Mouse (Mus musculus) CH12F3 (cell line): Measurements from ENCODE around the gene Tff1.

Experiments
- in situ Hi-C: fragments of 300-500 bp; cut with MboI; formaldehyde crosslinking; loops from 2 replicates; pipeline ENCODE4 v1.14.3; 2020; ENCODE audit warnings: low sequenced_read_pairs

The Tff1 gene

GRCm38 (mm10) chr17:31165127-31165526 lies at the start of gene Tff1:
Tff1 (minus strand) TSS chr17:31165277.
- in situ Hi-C loops: no loop called here

- in situ Hi-C loops: no loop called here
These were observed 46.8 kb upstream of the Tff1 start for GRCm38 (mm10) chr17:31211881-31212280.

GRCm38 (mm10) chr17:31210299-31210698 lies 45.2 kb upstream of the Tff1 start:
- in situ Hi-C loops: no loop called here

- in situ Hi-C loops: no loop called here
These were observed 44.4 kb upstream of the Tff1 start for GRCm38 (mm10) chr17:31209376-31209930.

DNA sequence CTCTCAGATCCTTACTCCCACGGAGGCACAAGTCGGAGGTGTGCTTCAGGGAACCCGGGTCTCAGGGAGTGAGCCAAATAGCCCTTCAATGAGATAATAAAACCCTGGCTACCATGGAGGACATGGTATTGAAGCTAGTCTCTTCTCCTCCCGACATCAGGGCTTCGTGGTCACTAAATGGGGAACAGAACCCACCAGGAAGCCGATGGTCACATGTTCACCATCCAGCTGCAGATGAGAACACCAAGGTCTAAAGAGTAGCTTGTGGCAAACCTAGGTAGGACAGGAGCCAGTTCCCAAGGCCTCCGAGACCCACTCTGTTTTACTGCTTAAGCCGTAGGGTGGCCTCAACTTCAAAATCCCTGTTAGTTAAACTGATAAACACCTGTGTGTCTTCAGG lies 43.6 kb upstream of the Tff1 start:
- in situ Hi-C loops: no loop called here

DNA sequence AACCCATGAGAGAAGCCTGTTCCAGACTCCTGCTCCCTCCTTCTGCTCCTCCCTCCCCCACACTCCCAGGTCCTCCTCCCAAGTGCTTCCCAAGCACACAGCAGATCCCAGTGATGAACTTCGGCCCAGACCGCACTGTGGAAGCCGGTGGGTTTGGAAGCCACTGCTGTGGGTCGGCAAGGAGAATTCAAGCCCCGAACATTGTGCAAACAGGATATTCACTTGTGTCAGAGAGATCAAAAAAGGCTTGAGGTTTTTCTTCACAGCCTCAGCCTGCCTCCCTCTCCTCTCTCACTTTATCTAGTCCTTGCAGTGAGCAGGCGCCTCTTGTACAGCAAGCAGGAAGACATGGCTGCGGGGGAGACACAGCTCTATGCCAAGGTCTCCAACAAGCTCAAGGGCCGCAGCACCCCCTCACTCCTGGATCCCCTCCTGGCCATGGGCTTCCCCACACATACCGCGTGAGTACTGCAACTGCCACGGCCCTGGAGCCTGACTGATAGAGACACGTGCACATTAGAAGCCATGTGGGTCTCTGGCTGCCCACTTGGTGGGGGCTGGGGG lies 42.8 kb upstream of the Tff1 start, which contains the start of gene Ubash3a:
Ubash3a (plus strand) TSS at position 103 of the 564 bp plus-strand sequence.
- in situ Hi-C loops: no loop called here

GRCm38 (mm10) chr17:31198877-31199276 lies 33.8 kb upstream of the Tff1 start, which contains the start of gene Tmprss3:
Tmprss3 (minus strand) TSS chr17:31198977.
- in situ Hi-C loops: no loop called here

DNA sequence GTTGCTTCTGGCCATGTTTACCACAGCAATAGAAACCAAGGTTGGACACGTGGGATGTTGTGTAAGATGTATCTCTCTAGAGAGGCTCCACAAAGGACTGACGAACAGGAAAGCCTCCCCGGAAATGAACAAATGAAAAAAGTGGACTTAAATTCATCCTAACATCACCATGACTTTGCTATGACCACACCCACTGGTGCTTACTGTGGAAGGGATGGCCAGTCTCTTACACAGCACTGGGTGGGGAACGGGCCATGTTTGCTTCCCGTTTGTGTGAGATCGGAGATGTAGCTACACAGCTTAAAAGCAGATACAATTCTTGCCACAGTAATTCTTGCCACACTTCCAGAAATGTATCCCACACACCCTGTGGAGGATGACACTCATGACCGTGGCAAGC lies 31.2 kb upstream of the Tff1 start:
- in situ Hi-C loops: no loop called here

DNA sequence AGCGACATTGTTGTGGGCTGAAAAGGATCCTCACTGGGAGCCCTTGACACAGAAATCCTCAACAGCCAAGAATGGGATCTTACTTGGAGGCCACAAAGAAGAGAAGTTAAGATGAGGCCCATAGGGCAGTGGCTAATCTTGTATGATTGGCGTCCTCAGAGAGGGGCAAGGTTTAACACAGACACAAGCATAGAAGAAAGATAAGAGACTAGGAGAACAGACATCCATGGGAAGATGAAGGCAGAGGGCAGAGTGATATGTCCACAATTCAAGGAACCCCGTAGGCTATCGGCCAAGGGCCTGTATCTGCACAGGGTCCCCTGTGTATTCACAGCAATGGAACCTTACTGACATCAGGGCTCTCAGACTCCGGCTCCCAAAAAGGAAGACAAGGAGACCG lies 30.1 kb upstream of the Tff1 start:
- in situ Hi-C loops: no loop called here

DNA sequence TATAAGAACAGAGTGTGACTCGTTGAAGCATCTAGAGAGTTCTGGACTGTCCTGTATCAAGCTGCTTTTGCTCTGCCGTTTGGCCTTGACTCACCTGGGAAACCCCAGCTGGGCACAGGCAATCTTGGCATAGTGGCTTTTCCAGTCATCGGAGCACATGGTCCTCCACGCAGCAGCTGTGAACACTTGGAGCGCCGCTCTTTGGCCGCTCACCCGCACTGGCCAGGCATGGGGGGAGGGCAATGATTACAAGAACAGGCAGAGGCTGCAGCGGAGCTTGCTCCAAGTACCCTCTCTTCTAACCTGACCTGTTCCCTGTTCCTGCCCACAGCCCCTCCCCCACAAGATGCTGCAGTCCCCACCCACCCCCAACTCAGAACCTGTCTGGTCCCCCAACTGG lies 28.3 kb upstream of the Tff1 start:
- in situ Hi-C loops: no loop called here

- in situ Hi-C loops: no loop called here
These were observed 27.6 kb upstream of the Tff1 start for GRCm38 (mm10) chr17:31192663-31193062.

- in situ Hi-C loops: no loop called here
These were observed 26.7 kb upstream of the Tff1 start for GRCm38 (mm10) chr17:31191825-31192224.

GRCm38 (mm10) chr17:31187370-31187769 lies 22.3 kb upstream of the Tff1 start:
- in situ Hi-C loops: no loop called here

GRCm38 (mm10) chr17:31184269-31184990 lies 19.4 kb upstream of the Tff1 start:
- in situ Hi-C loops: no loop called here

DNA sequence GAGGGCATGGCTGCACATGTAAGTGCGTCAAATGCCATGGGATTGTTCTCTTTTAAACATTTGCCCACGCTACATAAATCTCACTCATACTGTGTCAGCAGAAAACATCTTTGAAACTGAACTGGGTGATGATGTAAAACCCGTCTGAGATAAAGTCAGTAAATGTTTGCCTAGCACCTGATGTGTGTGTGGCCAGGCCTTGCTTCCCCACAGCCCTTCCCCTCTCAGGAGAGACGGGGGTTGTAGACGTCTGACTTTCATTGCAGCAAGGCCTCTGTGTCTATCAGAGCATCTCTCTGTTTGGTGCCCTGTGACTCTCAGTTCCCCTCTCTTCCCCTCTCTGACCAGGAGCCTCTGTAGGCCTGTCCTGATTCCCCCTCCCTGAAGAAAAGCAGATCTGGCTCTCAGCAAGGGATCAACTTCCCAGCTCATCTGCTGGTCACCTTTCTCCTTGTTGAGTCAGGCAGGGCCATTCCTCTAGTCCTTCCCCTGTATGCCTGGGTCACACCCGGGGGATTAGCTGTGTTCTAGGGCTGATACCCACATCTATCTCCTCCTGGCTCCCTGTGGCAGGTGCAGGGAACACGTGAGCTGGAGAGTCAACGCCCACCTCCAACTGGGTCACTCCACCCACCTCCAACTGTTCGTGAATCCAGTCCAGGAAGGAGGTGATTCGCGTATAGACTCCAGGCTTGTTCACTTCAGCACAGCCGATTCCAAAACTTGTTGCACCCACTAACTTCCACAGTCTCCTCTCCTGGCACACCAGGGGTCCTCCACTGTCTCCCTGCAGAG lies 18.3 kb upstream of the Tff1 start:
- in situ Hi-C loops: no loop called here

DNA sequence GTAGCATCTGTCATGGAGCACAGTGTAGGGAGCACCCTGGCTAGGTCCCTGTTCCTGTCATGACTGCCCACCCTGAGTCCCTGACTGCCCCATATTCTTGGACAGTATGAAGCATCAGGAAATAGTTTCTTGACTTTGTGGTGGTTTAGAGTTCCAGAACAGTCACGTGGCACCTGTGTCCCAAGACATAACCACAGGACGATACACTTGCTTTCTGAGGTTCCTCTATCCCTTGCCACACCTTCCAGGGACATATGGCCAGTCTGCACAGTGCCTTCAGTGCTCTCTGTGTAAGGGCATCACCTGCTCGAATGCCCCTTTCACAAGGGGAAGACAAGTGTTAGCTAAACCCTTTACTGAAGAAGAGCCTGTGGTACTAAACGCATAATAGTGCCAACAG lies 16.4 kb upstream of the Tff1 start:
- in situ Hi-C loops: no loop called here

GRCm38 (mm10) chr17:31176321-31176720 lies 11.2 kb upstream of the Tff1 start:
- in situ Hi-C loops: no loop called here

- in situ Hi-C loops: no loop called here
These were observed 4.7 kb upstream of the Tff1 start for GRCm38 (mm10) chr17:31169796-31170195.

- in situ Hi-C loops: no loop called here
These were observed 1.3 kb downstream of the Tff1 start for GRCm38 (mm10) chr17:31163821-31164220.

- in situ Hi-C loops: no loop called here
These were observed 2.5 kb downstream of the Tff1 start for GRCm38 (mm10) chr17:31162607-31163006.

GRCm38 (mm10) chr17:31160291-31160690 lies 4.8 kb downstream of the Tff1 start:
- in situ Hi-C loops: no loop called here
